Mouse (Mus musculus): ENCODE data around the gene Exoc5.

DNA sequence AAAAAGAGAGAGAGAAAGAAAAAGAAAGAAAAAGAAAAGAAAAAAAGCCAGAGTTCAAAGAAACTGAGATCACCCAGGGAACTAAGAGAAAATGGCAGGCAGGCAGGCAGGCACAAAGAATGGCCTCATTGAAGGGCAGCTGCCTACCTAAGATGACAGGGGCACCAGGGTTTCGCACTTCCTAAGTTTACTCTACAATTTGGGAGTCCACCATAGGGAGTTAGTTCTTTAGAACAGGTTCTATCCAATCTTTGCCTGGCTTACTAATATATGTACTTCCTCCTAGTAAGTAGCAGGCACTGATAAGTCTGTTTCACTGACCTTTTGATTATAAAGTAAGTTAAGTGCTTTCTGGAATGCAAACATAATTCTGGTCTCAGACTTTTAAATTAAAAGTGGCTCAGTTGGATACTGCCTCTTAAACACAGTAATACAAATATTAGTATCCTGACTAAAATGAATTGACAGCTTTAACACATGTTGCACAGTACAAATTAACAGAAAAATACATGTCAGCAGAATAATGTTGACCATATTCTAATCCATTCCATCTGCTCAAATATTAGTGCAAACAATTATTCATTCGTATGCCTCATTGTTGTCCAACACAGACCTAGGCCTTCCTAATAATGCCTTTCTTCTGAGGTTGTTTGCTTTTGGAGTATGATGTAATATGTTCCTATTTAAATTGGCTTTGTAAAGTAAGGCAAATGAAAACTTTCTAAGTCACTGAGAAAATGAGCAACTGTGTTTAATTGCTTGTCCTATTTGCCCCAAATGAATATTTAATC is 57.9 kb downstream of the Exoc5 start:
- TF ChIP-seq CTCF (IDR thresholded peaks at IDR 0.05; ENCODE audit: low read depth) (no peak), EP300 (IDR thresholded peaks at IDR 0.05; ENCODE audit: low read depth) (no peak)

All from liver, embryonic 14.5 days (tissue).